Mouse (Mus musculus) testis, postnatal 14 days (tissue): ENCODE data around the gene Tns2.
A peak's percentile ranks its signal among the peaks of the same experiment; 100 is the strongest.
"Not testable (repeated sequence)": the region's sequence is repeated elsewhere in the genome, so short reads cannot be mapped to it uniquely, and the experiment has no call there.

Experiments used
- DNase-seq: peaks from one replicate; pipeline ENCODE4 v3.0.0; 2021; ENCODE audit warnings: low spot score

The Tns2 gene

GRCm38 (mm10) chr15:102142914-102143912 lies 43.0 kb downstream of the Tns2 start:
- peak; percentile 69 for DNase-seq

DNA sequence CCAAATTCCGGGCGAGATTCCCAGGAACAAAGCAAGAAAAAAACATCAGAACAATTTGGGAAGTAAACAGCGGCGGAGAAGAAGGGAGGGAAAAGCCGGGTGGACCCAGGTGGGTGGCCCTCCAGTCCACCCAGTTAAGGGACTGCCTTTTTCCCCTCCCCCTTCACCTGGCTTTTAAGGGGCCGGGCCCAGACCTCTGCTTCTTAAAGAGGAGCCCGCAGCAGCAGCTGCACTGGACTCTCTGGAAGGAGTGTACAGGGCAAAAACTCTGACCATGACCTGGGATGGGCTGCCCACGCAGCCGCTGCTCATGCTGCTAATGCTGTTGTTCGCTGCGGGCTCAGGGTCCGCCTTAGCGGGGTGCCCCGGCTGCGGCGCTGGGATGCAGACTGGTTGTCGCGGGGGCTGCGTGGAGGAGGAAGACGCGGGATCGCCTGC lies 44.1 kb downstream of the Tns2 start, which contains the start of gene Igfbp6:
Gene Igfbp6 (plus strand): TSS at position 89 of the 438 bp plus-strand sequence.
- peak; percentile 56 for DNase-seq

GRCm38 (mm10) chr15:102144726-102145125 lies 44.5 kb downstream of the Tns2 start:
- DNase-seq, result no peak

DNA sequence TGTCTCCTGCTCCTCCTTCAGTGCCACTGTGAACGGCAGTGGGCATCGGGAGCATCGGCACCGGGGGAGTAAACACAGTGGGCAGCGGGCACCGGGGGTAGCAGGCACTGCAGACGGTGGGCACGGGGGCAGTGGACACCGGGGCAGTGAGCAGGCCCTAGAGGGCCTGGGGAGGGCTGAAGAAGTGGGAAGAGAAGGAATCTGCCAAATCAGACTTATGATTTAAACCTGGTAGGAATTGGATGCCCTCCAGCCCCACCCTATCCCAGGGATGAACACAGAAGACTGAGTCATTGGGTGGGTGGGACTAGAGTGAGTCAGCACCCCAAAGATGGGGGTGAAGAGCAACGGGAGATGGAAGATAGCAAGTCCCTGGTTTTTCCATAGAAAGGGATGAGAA lies 45.1 kb downstream of the Tns2 start:
- no peak for DNase-seq

DNA sequence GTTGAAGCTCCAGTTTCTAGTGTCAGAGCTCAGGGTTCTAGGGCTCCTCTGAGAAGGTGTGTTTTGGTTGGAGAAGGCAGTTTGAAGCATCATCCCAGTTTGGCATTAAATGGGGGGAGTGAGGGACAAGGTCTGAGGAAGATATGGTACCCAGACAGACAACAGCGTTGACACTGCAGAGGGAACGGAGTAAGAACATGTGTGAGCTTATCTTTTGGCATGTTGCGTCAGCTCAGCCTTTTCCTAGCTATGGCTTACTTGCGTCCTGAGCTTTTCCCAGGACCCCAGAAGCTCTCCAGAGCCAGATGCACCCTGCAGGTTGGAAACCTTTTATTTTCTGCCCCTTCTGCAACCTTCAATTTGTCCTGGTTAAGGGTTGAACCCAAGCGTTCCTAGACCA lies 45.9 kb downstream of the Tns2 start:
- DNase-seq, result no peak

DNA sequence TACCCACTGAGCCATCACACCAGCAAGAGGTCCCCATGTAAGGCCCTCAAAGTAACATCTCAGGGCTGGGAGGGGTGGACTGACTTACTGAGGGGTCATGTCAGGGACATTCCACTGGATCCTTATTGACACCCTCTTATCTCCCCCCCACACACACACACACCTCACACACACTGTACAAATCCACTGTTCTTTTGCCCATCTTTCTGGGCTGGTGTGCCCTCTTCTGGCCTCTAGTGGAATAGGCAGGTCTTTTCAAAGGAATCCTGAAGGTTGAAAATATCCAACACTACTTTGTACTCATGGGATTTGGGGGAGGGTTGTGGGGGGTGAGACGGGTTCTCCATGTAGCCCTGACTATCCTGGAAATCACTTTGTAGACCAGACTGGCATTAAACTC lies 46.7 kb downstream of the Tns2 start:
- no peak for DNase-seq

DNA sequence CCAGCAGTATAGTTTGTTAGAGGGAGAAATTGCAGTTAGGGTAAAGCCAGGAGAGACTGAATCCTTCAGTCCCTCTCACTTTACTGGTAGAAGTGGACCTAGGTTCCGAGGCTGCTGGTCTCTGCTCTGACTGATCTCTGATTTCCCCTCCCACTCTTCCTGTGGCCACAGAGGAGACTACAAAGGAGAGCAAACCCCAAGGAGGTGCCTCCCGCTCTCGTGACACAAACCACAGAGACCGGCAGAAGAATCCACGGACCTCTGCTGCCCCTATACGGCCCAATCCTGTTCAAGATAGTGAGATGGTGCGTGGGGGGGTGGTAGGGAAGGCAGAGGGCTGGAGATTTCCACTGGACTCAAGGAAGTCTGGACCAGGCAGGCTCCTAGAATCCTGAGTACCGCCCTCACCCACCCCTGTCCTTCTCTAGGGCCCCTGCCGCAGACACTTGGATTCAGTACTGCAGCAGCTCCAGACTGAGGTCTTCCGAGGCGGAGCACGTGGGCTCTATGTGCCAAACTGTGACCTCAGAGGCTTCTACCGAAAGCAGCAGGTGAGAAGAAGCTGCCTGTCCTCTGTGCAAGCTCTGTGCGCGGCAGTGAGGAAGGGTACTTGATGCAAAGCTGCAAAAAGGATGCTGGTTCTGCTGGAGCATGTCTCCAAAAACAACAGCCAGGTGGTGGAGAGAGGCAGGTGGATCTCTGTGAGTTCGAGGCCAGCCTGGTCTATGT lies 47.6 kb downstream of the Tns2 start:
- DNase-seq, result no peak

DNA sequence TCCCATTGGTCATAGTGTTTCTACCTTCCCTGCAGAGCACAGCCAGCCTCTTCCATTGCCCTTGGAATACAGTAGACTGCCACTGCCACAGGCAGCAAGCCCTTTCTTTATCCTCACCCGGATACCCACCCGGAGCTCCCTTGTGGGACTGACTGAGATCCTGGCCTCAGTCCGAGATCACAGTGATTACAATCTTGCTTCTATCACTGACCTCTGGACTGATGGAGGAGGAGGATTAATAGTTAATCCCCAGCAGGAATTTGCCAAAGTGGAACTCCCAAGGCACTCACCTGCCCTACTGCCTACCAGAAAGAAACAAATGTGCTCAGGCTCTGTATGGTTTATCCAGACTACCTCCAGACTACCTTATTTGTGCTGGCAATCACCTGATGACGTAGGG lies 49.3 kb downstream of the Tns2 start:
- DNase-seq, result no peak

DNA sequence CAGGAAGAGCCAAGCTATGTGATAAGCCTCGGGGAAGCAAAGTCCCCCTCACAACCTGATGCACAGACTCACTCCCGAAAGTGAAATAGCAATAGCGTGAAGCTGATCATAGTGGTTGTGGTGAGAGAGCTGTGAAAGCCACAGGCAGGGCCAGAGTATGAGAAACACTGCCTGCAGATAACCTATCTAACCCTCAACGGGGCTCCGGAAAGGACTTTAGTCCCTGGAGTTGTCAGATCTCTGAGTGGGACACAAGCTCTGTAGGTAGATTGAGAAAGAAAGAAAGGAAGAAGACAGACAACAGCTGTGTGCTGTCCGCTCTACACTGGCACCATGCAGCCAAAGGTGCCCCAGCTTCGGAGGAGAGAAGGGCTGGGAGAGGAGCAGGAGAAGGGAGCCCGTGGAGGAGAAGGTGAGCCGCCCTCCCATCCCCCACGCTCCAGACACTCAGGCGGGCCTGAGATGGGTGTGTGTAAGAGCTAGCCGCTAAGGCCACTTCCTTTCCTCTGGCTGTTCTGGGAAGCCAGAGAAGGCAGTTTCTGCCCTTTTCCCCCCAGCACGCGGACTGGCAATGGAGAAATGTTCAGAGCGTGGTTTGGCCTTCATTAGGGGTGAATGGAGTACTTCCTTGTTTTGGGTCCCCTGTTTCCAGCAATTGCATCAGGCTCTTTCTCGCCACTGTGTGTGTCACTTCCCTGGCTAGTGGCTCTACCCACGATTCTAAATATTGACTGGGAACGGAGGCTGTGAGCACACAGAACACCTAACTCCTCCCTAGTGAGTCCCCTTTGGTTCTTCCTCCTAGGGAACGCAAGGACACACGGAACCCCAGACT lies 50.3 kb downstream of the Tns2 start, which contains the start of gene Soat2:
Gene Soat2 (plus strand): TSS at position 226 of the 835 bp plus-strand sequence.
- DNase-seq, result no peak

- DNase-seq, result no peak
These were observed 52.4 kb downstream of the Tns2 start for GRCm38 (mm10) chr15:102152646-102153045.

DNA sequence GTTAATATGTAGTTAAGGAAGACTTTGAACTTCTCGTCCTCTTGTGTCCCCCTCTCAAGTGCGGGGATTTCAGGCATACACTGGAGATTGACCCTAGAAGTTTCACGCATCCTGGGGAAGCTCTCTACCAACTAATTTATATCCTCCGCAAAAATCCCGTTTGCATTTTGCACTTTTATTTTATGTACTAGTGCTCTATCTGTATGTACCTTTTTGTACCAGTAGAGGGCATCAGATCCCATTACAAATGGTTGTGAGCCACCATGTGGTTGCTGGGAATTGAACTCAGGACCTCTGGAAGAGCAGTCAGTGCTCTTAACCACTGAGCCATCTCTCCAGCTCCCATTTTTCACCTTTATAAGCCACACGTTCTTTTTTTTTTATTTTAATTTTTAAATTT lies 54.8 kb downstream of the Tns2 start:
- DNase-seq, result not testable (repeated sequence)

DNA sequence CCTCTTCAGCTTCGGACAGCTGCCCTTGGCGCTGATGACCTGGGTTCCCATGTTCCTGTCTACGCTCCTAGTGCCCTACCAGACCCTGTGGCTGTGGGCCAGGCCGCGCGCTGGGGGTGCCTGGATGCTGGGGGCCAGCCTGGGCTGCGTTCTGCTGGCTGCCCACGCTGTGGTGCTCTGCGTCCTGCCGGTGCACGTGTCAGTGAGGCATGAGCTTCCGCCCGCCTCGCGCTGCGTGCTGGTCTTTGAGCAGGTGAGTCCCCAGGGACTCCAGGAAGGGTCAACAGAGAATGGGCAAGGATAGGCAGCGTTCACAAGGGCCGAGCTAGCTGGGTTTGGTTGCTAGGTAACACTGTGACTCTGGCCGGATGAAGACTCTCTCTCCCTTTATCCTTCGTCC lies 56.6 kb downstream of the Tns2 start:
- no peak for DNase-seq

DNA sequence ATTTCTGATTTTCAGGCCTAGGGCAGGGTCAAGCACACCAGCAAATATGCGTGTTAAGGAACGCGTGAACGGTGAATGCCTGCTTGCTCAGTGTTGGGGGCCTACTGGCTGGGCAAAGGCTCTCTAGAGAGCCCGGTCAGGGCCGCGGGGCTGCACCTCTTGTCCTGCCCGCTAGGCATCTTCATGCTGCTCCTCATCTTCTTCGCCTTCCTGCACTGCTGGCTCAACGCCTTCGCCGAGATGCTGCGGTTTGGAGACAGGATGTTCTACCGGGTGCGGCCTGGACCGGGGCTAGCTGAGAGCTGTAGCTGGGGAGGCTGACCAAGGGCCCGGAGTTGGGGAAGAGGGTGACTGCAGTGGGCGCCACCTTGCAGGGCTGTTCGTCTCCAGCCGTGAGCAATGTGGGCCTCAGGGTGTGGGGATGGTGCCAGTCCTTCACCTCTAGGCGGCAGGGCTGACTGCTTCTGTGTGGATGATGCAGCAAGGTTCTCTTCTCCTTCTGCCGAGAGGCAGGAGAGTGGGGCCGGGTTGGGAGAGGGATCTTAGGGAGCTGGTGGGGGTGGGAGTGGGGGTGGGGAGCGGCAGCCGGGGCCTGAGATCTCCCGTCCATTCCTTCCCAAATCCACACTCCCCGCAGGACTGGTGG lies 60.3 kb downstream of the Tns2 start:
- no peak for DNase-seq

GRCm38 (mm10) chr15:102163900-102164693 lies 63.9 kb downstream of the Tns2 start:
- no peak for DNase-seq

GRCm38 (mm10) chr15:102165468-102166100 lies 65.4 kb downstream of the Tns2 start:
- DNase-seq, result no peak
